Mouse (Mus musculus): ENCODE results near the gene Strip1.
"Not testable (repeated sequence)": the region's sequence is repeated elsewhere in the genome, so short reads cannot be mapped to it uniquely, and the experiment has no call there.

Strip1 gene

GRCm38 (mm10) chr3:107631523-107631958 lies at the start of gene Strip1:
Gene Strip1 (minus strand): TSS chr3:107631694.
- DNase-seq (ENCODE audit: low read depth, low spot score): peak; percentile 98

- peak; percentile 62 for DNase-seq (ENCODE audit: low read depth, low spot score)
Measured at GRCm38 (mm10) chr3:107680790-107681576, 49.5 kb upstream of the Strip1 start.

GRCm38 (mm10) chr3:107671509-107671908 lies 40.0 kb upstream of the Strip1 start:
- DNase-seq (ENCODE audit: low read depth, low spot score): no peak

GRCm38 (mm10) chr3:107670500-107670899 lies 39.0 kb upstream of the Strip1 start:
- no peak for DNase-seq (ENCODE audit: low read depth, low spot score)

- no peak for DNase-seq (ENCODE audit: low read depth, low spot score)
Measured at GRCm38 (mm10) chr3:107668786-107669185, 37.3 kb upstream of the Strip1 start.

GRCm38 (mm10) chr3:107667426-107667825 lies 35.9 kb upstream of the Strip1 start:
- DNase-seq (ENCODE audit: low read depth, low spot score): no peak

- no peak for DNase-seq (ENCODE audit: low read depth, low spot score)
Measured at GRCm38 (mm10) chr3:107664641-107665040, 33.1 kb upstream of the Strip1 start.

GRCm38 (mm10) chr3:107659000-107659399 lies 27.5 kb upstream of the Strip1 start:
- peak; percentile 12 for DNase-seq (ENCODE audit: low read depth, low spot score)

GRCm38 (mm10) chr3:107656888-107657287 lies 25.4 kb upstream of the Strip1 start:
- no peak for DNase-seq (ENCODE audit: low read depth, low spot score)

- DNase-seq (ENCODE audit: low read depth, low spot score): no peak
Measured at GRCm38 (mm10) chr3:107656151-107656550, 24.7 kb upstream of the Strip1 start.

GRCm38 (mm10) chr3:107655491-107655890 lies 24.0 kb upstream of the Strip1 start:
- no peak for DNase-seq (ENCODE audit: low read depth, low spot score)

GRCm38 (mm10) chr3:107654861-107655260 lies 23.4 kb upstream of the Strip1 start:
- no peak for DNase-seq (ENCODE audit: low read depth, low spot score)

- no peak for DNase-seq (ENCODE audit: low read depth, low spot score)
Measured at GRCm38 (mm10) chr3:107652968-107653367, 21.5 kb upstream of the Strip1 start.

- not testable (repeated sequence) for DNase-seq (ENCODE audit: low read depth, low spot score)
Measured at GRCm38 (mm10) chr3:107650276-107650675, 18.8 kb upstream of the Strip1 start.

- DNase-seq (ENCODE audit: low read depth, low spot score): no peak
Measured at GRCm38 (mm10) chr3:107646947-107647346, 15.5 kb upstream of the Strip1 start.

- no peak for DNase-seq (ENCODE audit: low read depth, low spot score)
Measured at GRCm38 (mm10) chr3:107637606-107638172, 6.2 kb upstream of the Strip1 start.

- no peak for DNase-seq (ENCODE audit: low read depth, low spot score)
Measured at GRCm38 (mm10) chr3:107636236-107636635, 4.7 kb upstream of the Strip1 start.

- no peak for DNase-seq (ENCODE audit: low read depth, low spot score)
Measured at GRCm38 (mm10) chr3:107635836-107636235, 4.3 kb upstream of the Strip1 start.

GRCm38 (mm10) chr3:107633906-107634305 lies 2.4 kb upstream of the Strip1 start:
- no peak for DNase-seq (ENCODE audit: low read depth, low spot score)

- no peak for DNase-seq (ENCODE audit: low read depth, low spot score)
Measured at GRCm38 (mm10) chr3:107632786-107633185, 1.3 kb upstream of the Strip1 start.

- DNase-seq (ENCODE audit: low read depth, low spot score): peak; percentile 75
Measured at GRCm38 (mm10) chr3:107630682-107631522, 592 bp downstream of the Strip1 start, which contains the start of gene Gm10961. Gene Gm10961 (plus strand): TSS chr3:107631322.

- no peak for DNase-seq (ENCODE audit: low read depth, low spot score)
Measured at GRCm38 (mm10) chr3:107629411-107629810, 2.1 kb downstream of the Strip1 start.
